Mouse (Mus musculus) ES-Bruce4 (cell line): ENCODE measurements around the gene Plac1.

Experiments used
- CTCF ChIP-seq: IDR thresholded peaks from one replicate; pipeline ENCODE4 v1.8.1; 2011; ENCODE audit warnings: low read depth, low read length
- EP300 ChIP-seq: IDR thresholded peaks from 2 replicates; pipeline ENCODE4 v1.6.1; 2011; ENCODE audit warnings: low read depth, low read length; ENCODE audit not compliant: insufficient read depth
- POLR2A ChIP-seq: IDR thresholded peaks from one replicate; pipeline ENCODE4 v1.8.1; 2011; ENCODE audit warnings: low read length; ENCODE audit not compliant: insufficient read depth

DNA sequence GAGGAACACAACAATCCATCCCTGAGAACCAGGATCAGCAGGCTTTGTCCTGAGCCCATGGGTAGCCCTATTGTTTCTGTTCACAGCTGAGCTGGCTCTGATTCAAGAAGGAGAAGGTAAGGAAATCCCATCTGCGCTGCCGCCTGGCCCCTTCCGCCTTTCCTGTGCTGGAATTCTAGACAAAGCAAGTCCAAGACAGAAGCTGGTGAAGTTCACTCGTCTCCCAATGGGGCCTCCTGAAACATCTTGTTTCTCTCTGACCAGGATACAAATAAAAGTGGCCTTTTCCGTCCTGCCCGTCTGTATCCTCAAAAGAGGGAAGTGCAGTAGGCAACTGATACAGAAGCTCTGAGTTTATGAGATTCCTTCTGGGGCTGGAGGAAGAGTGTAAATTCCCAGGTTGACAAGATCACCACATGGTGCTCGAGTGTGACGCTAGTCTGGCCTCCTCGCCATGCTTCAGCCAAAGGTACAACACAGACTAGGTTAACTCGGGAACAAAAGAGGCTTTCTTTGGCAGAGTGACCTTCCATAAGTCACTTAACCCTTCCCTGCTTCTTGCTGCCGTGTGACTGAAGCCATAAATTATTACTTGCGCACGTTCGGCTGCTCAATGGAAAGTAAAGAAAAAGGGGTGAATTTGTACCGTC is 73.5 kb downstream of the Plac1 start:
- TF ChIP-seq CTCF (no peak), POLR2A (no peak), EP300 (no peak)
